Mouse (Mus musculus) embryo, embryonic 10 days (tissue): ENCODE results near the gene Gm10553.
"Not testable (repeated sequence)": the region's sequence is repeated elsewhere in the genome, so short reads cannot be mapped to it uniquely, and the experiment has no call there.

Source experiments
- DNase-seq: peaks from one replicate; pipeline ENCODE4 v3.0.0-alpha.2; 2015; ENCODE audit warnings: low spot score

Gene Gm10553

GRCm38 (mm10) chr1:85099864-85100263 lies at the start of gene Gm10553:
Gm10553 (plus strand) TSS chr1:85100164.
- not testable (repeated sequence) for DNase-seq

GRCm38 (mm10) chr1:85071690-85072089 lies 28.3 kb upstream of the Gm10553 start:
- DNase-seq = not testable (repeated sequence)

- DNase-seq = not testable (repeated sequence)
Observed at GRCm38 (mm10) chr1:85073099-85073498, 26.9 kb upstream of the Gm10553 start.

GRCm38 (mm10) chr1:85084803-85085202 lies 15.2 kb upstream of the Gm10553 start:
- DNase-seq = not testable (repeated sequence)

GRCm38 (mm10) chr1:85086211-85086610 lies 13.8 kb upstream of the Gm10553 start:
- not testable (repeated sequence) for DNase-seq

GRCm38 (mm10) chr1:85092169-85092568 lies 7.8 kb upstream of the Gm10553 start:
- DNase-seq = not testable (repeated sequence)

GRCm38 (mm10) chr1:85093011-85093572 lies 6.9 kb upstream of the Gm10553 start:
- not testable (repeated sequence) for DNase-seq

- DNase-seq = not testable (repeated sequence)
Observed at GRCm38 (mm10) chr1:85099081-85099480, 883 bp upstream of the Gm10553 start.

- not testable (repeated sequence) for DNase-seq
Observed at GRCm38 (mm10) chr1:85101754-85102153, 1.8 kb downstream of the Gm10553 start.

- not testable (repeated sequence) for DNase-seq
Observed at GRCm38 (mm10) chr1:85105336-85105735, 5.4 kb downstream of the Gm10553 start.

- not testable (repeated sequence) for DNase-seq
Observed at GRCm38 (mm10) chr1:85106013-85106412, 6.0 kb downstream of the Gm10553 start.

GRCm38 (mm10) chr1:85109753-85110152 lies 9.8 kb downstream of the Gm10553 start, which contains the start of gene A530032D15Rik:
A530032D15Rik (minus strand) TSS chr1:85109853.
- not testable (repeated sequence) for DNase-seq

- not testable (repeated sequence) for DNase-seq
Observed at GRCm38 (mm10) chr1:85110876-85111275, 10.9 kb downstream of the Gm10553 start.

GRCm38 (mm10) chr1:85111572-85111971 lies 11.6 kb downstream of the Gm10553 start:
- DNase-seq = not testable (repeated sequence)

- not testable (repeated sequence) for DNase-seq
Observed at GRCm38 (mm10) chr1:85112266-85112665, 12.3 kb downstream of the Gm10553 start.

- DNase-seq = not testable (repeated sequence)
Observed at GRCm38 (mm10) chr1:85112889-85113288, 12.9 kb downstream of the Gm10553 start.

GRCm38 (mm10) chr1:85114078-85114477 lies 14.1 kb downstream of the Gm10553 start:
- not testable (repeated sequence) for DNase-seq

GRCm38 (mm10) chr1:85114666-85115402 lies 14.9 kb downstream of the Gm10553 start:
- DNase-seq = not testable (repeated sequence)

GRCm38 (mm10) chr1:85117537-85117936 lies 17.6 kb downstream of the Gm10553 start:
- DNase-seq = not testable (repeated sequence)

GRCm38 (mm10) chr1:85118341-85118740 lies 18.4 kb downstream of the Gm10553 start:
- not testable (repeated sequence) for DNase-seq

- DNase-seq = not testable (repeated sequence)
Observed at GRCm38 (mm10) chr1:85121841-85122240, 21.9 kb downstream of the Gm10553 start.

GRCm38 (mm10) chr1:85133671-85134070 lies 33.7 kb downstream of the Gm10553 start:
- not testable (repeated sequence) for DNase-seq
